Mouse (Mus musculus) spleen, adult 2 months (tissue): ENCODE data around the gene Ccdc149.

Experiments used
- CTCF ChIP-seq: fragments of 200-500 bp; IDR thresholded peaks from 2 replicates; pipeline ENCODE4 v1.5.1; 2011; ENCODE audit warnings: mild to moderate bottlenecking, inconsistent platforms; ENCODE audit not compliant: insufficient read depth, insufficient read length, insufficient replicate concordance; ENCODE audit errors: extremely low read depth
- POLR2A ChIP-seq: fragments of 200-500 bp; IDR thresholded peaks from 2 replicates; pipeline ENCODE4 v1.6.1; 2011; ENCODE audit warnings: low read depth, low read length, inconsistent platforms

DNA sequence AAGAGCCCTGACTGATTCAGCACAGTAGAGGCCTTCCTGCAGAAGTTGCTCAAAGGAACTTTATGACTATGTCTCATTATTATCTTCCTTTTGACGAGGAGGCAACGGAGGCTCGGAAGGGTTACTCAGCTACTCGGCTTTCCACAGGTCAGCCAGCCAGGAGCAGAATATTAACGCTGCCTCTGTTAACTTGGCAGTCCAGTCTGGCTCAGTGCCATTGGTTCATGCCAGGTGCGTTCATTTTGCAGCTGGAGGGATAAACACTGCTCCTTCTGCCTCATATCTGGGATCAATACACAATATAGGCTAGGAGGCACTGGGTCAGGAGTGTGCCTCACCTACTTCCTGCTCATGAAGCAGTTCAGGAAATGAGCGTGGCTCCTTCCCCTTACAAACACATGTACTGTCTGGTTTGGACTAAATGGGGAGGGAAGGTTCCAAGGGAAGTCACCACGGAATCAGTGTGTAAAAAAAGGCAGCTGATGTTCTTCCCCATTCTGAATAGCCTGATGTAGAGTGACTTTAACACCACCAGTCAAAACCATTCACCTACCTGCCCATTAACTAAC lies 40.0 kb downstream of the Ccdc149 start:
- TF ChIP-seq POLR2A (no peak), CTCF (no peak)
